Mouse (Mus musculus) ES-Bruce4 (cell line): ENCODE measurements at regions not wholly inside any gene's neighbourhood (a gene's known extent, or its start where the extent isn't known, plus 50 kb on each side); places are given as distances from the start of the nearest gene placed in this dataset.

ENCODE experiments used
- H3K27ac ChIP-seq: 2 replicates; pipeline ENCODE4 v1.5.1; 2012; ENCODE audit warnings: low read length, inconsistent platforms; ENCODE audit not compliant: insufficient read depth
- H3K27me3 ChIP-seq: 2 replicates; pipeline ENCODE4 v1.6.1; 2012; ENCODE audit warnings: mild to moderate bottlenecking, low read length, inconsistent platforms; ENCODE audit not compliant: control insufficient read depth, poor library complexity, insufficient read depth, severe bottlenecking
- H3K36me3 ChIP-seq: 2 replicates; pipeline ENCODE4 v1.6.1; 2012; ENCODE audit warnings: inconsistent platforms, mild to moderate bottlenecking, low read length, moderate library complexity; ENCODE audit not compliant: control insufficient read depth, poor library complexity, insufficient read depth, severe bottlenecking
- H3K4me1 ChIP-seq: one replicate; pipeline ENCODE4 v1.8.1; 2011; ENCODE audit warnings: low read length; ENCODE audit not compliant: control insufficient read depth, insufficient read depth
- H3K4me3 ChIP-seq: 2 replicates; pipeline ENCODE4 v1.5.1; 2011; ENCODE audit warnings: low read depth, mild to moderate bottlenecking, low read length
- H3K9ac ChIP-seq: 2 replicates; pipeline ENCODE4 v1.6.1; 2012; ENCODE audit warnings: low read depth, mild to moderate bottlenecking, inconsistent platforms; ENCODE audit not compliant: poor library complexity, severe bottlenecking
- H3K9me3 ChIP-seq: replicated peaks from 2 replicates; pipeline ENCODE4 v1.6.1; 2012; ENCODE audit warnings: mild to moderate bottlenecking, low read length, inconsistent platforms; ENCODE audit not compliant: control insufficient read depth, poor library complexity, insufficient read depth, severe bottlenecking
- CTCF ChIP-seq: IDR thresholded peaks from one replicate; pipeline ENCODE4 v1.8.1; 2011; ENCODE audit warnings: low read depth, low read length
- EP300 ChIP-seq: IDR thresholded peaks from 2 replicates; pipeline ENCODE4 v1.6.1; 2011; ENCODE audit warnings: low read depth, low read length; ENCODE audit not compliant: insufficient read depth
- POLR2A ChIP-seq: IDR thresholded peaks from one replicate; pipeline ENCODE4 v1.8.1; 2011; ENCODE audit warnings: low read length; ENCODE audit not compliant: insufficient read depth

- no peak for TF ChIP-seq EP300
- no peak for TF ChIP-seq POLR2A
- no peak for TF ChIP-seq CTCF
- no peaks in the 10 kb centered on the region for H3K9me3 ChIP-seq
Observed at GRCm38 (mm10) chr9:41451738-41452137, 290.2 kb upstream of the Ubash3b start.

GRCm38 (mm10) chr9:41449233-41449632 is 287.7 kb upstream of the Ubash3b start:
- Histone ChIP-seq H3K4me3 (no peak overlapping the region), H3K27ac (no peak overlapping the region), H3K4me1 (no peaks in the 10 kb centered on the region), H3K9me3 (no peaks in the 10 kb centered on the region), H3K36me3 (no peaks in the 10 kb centered on the region), H3K9ac (no peak overlapping the region), H3K27me3 (no peaks in the 10 kb centered on the region; the same call in 1 of the 2 replicates)
- TF ChIP-seq CTCF (no peak), POLR2A (no peak), EP300 (no peak)

More at GRCm38 (mm10) chr9:41451738-41452137, 290.2 kb upstream of the Ubash3b start:
- Histone ChIP-seq H3K27ac (no peak overlapping the region), H3K27me3 (no peaks in the 10 kb centered on the region; the same call in 1 of the 2 replicates), H3K4me3 (no peak overlapping the region), H3K36me3 (no peaks in the 10 kb centered on the region), H3K9ac (no peak overlapping the region), H3K4me1 (no peaks in the 10 kb centered on the region)

- Histone ChIP-seq H3K36me3 (no peaks in the 10 kb centered on the region), H3K27ac (no peak overlapping the region), H3K4me3 (no peak overlapping the region), H3K27me3 (no peaks in the 10 kb centered on the region; the same call in 1 of the 2 replicates), H3K9me3 (no peaks in the 10 kb centered on the region), H3K9ac (no peak overlapping the region), H3K4me1 (no peaks in the 10 kb centered on the region)
- no peak for TF ChIP-seq EP300
- no peak for TF ChIP-seq POLR2A
- no peak for TF ChIP-seq CTCF
Observed at GRCm38 (mm10) chr9:41447902-41448301, 286.4 kb upstream of the Ubash3b start.

GRCm38 (mm10) chr9:41447211-41447875 is 285.8 kb upstream of the Ubash3b start:
- Histone ChIP-seq H3K4me1 (no peaks in the 10 kb centered on the region), H3K9ac (no peak overlapping the region), H3K27ac (no peak overlapping the region), H3K36me3 (no peaks in the 10 kb centered on the region), H3K9me3 (no peaks in the 10 kb centered on the region), H3K27me3 (no peaks in the 10 kb centered on the region; the same call in 1 of the 2 replicates), H3K4me3 (no peak overlapping the region)
- no peak for TF ChIP-seq EP300

- Histone ChIP-seq H3K9ac (no peak overlapping the region), H3K4me3 (no peak overlapping the region), H3K36me3 (no peaks in the 10 kb centered on the region), H3K27me3 (no peaks in the 10 kb centered on the region; the same call in 1 of the 2 replicates), H3K9me3 (no peaks in the 10 kb centered on the region), H3K27ac (no peak overlapping the region), H3K4me1 (no peaks in the 10 kb centered on the region)
- TF ChIP-seq CTCF (no peak), POLR2A (no peak), EP300 (no peak)
Observed at GRCm38 (mm10) chr9:41446431-41447203, 285.1 kb upstream of the Ubash3b start.

- Histone ChIP-seq H3K4me1 (no peaks in the 10 kb centered on the region), H3K9me3 (no peaks in the 10 kb centered on the region), H3K4me3 (no peak overlapping the region), H3K27me3 (no peaks in the 10 kb centered on the region), H3K9ac (no peak overlapping the region), H3K27ac (no peak overlapping the region), H3K36me3 (no peaks in the 10 kb centered on the region)
- TF ChIP-seq CTCF (no peak), EP300 (no peak), POLR2A (no peak)
Observed at GRCm38 (mm10) chr9:41442418-41442817, 280.9 kb upstream of the Ubash3b start.
